Mouse (Mus musculus) mouse trophoblast stem cell (cell line): ENCODE measurements around the gene Sptan1.

Source experiments
- in situ Hi-C, 2 experiments: fragments of 300-500 bp; cut with MseI, MboI; formaldehyde crosslinking; loops; 2 replicates in 1 of 2; 3 replicates in 1 of 2; pipeline ENCODE4 v1.15.1; 2025

Gene Sptan1

DNA sequence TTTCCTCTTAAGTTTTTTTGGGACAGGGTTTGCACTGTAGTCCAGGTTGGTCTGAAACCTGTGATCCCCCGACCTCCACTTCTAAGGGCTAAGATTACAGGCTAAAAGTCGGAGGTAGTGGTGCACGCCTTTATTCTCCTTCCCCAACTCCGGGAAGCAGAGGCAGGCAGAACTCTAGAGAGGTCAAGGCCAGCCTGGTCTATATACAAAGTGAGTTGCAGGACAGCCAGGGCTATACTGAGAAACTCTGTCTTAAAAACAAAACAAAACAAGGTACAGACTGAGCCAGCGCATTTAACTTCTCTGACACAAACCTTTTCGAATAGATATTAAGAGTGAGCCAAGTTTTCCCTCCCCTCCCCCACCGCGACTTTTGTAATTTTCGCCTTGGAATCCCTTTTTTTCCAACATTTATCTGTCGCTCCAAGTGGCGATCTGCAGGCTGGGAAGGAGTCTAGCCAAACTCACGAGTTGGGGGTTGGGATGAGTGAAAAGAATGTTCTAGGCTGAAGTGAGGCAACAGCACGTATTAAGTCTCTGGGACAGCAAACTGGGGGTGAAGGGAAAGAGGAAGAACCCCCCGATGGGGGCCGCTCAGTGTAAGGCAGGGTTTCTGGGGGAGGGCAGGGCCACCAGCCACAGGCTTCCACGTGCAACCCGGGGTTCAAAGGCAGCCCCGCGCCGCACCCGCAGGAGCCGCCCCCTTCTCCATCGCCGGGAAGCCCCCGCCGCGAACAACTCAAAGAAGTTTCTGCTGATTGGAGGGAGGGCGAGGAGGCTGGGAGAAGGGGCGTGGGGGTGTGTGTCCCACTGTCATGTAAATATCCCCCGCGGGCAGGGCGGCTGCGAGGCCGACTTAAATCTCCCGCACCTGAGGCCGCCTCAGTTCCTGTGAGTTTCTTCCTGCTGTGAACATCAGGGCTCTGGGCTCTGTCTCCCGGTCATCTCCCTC is 96.1 kb downstream of the Sptan1 start:
- in situ Hi-C loops: no loop called here

GRCm38 (mm10) chr2:30062249-30063093 is 97.1 kb downstream of the Sptan1 start:
- in situ Hi-C loops: no loop called here

- in situ Hi-C loops: no loop called here
These were observed 97.9 kb downstream of the Sptan1 start for GRCm38 (mm10) chr2:30063235-30063634.

GRCm38 (mm10) chr2:30063791-30064190 is 98.4 kb downstream of the Sptan1 start:
- in situ Hi-C loops: no loop called here

GRCm38 (mm10) chr2:30064298-30064697 is 98.9 kb downstream of the Sptan1 start:
- in situ Hi-C loops: no loop called here

- in situ Hi-C loops: no loop called here
These were observed 100.9 kb downstream of the Sptan1 start for GRCm38 (mm10) chr2:30066046-30066901.

DNA sequence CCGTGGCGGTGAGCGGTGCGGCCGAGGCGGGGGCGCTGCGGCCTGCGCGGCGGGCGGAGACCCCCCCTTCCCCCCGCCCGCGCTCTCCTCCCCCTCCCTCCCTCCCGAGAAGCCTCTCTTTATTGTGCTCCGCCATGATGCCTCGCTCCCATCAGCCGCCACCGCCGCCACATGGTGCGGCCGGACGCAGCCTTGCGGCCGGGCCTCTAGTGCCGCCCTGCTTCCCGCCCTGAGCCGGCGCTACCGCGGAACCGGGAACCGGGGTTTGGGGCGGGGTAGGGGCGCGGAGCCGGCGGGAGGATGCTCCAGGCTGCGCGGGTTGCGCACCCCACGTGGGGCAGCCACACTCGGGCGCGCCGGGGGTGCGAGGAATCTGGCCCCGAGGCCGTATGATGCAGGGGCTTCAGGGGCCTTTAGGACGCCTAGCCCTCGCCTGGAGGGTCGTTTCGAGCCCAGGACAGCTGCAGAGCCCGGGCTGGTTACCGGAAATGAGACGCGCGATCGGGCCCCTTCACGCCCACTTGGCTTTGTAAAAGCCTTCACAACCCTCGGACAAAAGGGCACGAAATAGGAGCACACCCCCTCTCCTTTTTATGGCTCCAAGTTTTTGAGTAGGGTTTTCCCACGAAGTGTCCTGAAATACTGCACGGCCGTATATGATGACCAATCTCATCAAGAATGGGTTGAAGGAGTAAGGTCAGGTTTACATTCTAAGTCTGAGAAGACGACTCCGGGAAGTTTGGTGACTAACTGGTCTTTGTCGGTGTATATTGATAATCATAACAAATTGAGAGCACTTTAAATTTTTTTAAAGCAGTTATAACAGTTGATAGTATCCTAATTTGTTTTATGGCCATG is 101.9 kb downstream of the Sptan1 start:
- in situ Hi-C loops: no loop called here

DNA sequence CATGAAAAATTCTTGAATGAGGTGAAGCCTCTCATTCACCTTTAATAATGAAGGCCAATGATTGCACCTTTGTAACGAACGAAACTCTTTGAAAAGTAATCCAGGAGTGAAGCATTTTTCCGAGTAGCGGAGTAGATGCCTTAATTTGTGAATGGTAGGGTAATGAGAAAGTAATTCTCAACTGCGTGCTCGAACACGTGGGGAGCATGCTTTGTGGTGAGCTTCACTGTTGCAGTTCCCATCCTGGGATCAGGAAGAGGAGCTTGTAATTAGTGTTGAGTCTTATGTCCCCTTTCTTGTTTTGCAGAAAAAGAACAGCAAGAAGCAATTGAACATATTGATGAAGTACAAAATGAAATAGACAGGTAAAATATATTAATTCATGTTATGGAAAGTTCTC is 102.6 kb downstream of the Sptan1 start:
- in situ Hi-C loops: no loop called here

DNA sequence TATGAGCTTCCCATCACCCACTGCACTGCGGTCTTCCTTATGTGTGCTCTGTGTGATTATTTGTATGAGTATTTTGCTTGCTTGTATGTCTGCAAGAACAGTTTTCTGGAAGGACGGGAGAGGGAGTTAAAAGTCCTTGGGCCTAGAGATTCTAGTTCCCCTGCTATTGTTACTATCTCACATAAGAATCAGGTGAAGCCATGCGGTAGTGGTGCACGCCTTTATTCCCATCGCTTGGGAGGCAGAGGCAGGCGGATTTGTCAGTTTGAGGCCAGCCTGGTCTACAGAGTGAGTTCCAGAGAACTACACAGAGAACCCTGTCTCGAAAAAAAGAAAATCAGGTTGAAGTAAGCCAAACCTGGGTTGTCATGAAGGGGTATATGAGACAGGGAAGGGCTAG is 107.5 kb downstream of the Sptan1 start:
- in situ Hi-C loops: no loop called here

DNA sequence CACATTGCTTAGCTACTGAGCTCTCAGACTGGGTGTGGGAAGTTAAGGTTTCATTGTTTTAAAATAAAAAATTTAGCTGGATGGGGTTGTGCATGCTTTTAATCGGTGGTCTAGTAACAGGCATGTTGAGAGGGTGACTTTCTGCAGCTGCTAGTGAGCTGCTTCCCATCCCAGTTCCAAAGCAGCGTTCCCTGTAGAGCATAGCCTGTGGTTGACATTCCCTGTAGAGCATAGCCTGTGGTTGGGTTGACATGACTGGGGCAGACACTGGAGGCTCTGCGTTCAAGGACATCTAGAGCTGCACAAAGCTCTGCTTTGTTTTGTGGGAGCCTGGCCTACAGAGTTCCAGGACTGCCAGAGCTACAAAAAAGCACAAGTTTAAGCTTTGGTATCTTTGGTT is 107.9 kb downstream of the Sptan1 start:
- in situ Hi-C loops: no loop called here

DNA sequence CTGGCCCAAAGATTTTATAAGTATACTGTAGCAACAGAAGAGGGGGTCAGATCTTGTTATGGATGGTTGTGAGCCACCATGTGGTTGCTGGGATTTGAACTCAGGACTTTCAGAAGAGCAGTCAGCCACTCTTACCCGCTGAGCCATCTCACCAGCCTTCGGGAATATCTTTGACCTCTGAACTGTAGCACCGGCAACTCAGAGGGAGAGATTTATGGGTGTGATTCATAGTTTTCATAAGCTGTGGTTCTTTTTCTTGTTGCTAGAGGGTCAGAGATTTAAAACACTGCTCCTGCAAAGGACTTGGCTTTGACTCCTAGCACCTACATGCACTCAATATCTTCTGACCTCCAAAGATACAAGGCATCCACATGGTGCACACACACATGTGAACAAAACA is 110.3 kb downstream of the Sptan1 start:
- in situ Hi-C loops: no loop called here

- in situ Hi-C loops: no loop called here
These were observed 111.1 kb downstream of the Sptan1 start for GRCm38 (mm10) chr2:30076439-30076838.

- in situ Hi-C loops: no loop called here
These were observed 111.6 kb downstream of the Sptan1 start for GRCm38 (mm10) chr2:30076959-30077358.

DNA sequence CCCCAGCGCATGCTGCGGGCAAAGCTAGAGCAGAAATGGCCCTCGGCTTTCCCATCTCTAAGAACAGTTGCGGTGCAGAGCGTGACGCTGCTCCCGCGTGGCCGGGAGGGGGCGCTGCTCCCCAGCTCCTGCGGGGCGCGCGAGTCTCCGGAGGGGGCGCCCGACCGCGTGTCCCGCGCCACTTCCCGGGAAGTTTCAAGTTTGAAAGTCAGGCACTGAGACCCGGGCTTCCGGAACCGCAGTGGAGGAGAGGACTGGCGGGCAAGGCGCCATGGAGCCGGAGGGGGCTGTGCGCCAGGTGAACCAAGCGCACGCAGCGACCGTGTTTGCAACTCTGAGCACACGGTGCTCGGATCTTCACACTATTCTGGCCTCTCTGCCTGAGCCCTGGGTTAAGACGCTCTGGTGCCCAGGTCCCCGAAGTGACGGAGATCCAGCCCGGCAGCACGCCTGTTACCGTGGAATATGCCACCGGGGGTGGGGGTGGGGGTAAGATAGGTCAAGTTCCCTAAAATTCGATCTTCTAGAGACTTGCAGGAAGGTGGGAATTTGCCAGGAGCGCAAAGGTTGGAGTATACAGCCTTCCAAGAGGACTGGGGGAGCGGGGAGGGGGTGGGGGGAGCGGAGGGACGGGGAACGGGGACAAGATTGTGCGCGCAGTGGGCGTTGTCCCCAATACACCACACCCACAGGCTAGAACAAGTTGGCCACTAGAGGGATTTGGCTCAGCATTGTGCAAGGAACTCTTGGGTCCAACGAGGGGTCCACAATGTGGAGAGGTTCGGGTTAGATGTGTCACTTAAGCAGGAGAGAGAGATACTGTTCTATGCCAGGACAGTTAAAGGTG is 112.4 kb downstream of the Sptan1 start, which contains the start of gene Pkn3:
Pkn3 (plus strand) TSS at position 183 of the 847 bp plus-strand sequence.
- in situ Hi-C loops: no loop called here

GRCm38 (mm10) chr2:30078349-30078712 is 113.0 kb downstream of the Sptan1 start:
- in situ Hi-C loops: no loop called here

DNA sequence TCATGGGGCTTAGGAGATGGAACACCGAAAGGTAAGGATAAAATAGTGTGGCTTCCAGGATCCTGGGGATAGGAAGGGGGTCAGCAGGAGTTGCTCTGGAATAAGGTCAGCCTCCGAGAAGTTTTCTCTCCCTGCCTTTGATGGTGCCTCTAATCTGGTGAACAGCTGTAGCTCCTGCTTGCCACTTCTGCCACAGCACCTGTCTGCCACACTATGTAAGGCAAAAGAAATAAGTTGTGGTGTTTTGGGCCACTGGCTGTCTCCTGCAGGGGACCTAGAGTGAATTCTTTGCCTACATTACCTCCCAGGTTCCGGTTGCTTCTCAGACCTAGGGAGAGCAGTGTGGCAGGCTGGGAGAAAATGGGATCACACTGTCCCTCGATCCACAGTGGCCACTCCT is 113.4 kb downstream of the Sptan1 start:
- in situ Hi-C loops: no loop called here

- in situ Hi-C loops: no loop called here
These were observed 114.9 kb downstream of the Sptan1 start for GRCm38 (mm10) chr2:30080181-30080800.
